Mouse (Mus musculus) CD4-positive, CD25-positive, alpha-beta regulatory T cell, adult 2 months (primary cell): ENCODE data around the gene Loxl1.
"Not testable (repeated sequence)": the region's sequence is repeated elsewhere in the genome, so short reads cannot be mapped to it uniquely, and the experiment has no call there.

Experiments
- DNase-seq: peaks from one replicate; pipeline ENCODE4 v3.0.0-alpha.2; 2012; ENCODE audit warnings: low read depth, low spot score

Loxl1 gene

DNA sequence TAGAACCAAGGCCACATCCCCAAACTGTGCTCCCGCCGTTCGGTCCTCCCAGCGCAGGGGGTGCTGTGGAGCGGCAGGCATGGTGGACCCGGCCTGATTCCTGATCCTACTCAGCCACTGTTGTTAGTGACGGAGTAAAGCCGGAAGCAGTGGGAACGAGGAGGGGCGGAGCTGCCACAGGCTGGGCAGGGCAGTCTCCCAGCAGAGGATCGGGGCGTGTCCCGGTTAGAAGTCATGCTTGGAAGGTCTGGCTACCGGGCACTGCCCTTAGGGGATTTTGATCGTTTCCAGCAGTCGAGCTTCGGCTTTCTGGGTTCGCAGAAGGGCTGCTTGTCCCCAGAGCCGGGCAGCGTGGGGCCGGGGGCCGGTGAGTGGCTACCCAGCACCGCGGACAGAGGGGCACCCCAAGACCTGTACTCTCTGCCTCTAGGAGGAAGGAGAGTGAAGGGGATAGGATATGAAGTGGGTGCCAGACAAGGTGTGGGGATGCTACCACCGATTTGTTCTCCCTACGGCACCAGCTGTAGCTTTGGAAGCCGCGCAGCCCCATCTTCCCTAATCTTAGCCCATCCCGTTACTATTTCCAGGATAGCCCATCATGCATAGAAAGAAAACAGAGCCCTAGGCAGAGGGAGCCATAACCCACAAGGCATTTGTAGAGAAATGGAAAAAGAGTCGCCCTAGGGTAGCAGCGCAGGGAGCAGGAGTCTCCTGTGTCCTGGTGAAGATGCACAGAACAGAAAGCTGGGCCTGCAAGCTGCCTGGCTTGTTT lies 59.8 kb downstream of the Loxl1 start, which contains the start of gene Stoml1:
Gene Stoml1, plus strand, starts transcription at position 132 of the 772 bp plus-strand sequence.
- DNase-seq, result peak; percentile 96

DNA sequence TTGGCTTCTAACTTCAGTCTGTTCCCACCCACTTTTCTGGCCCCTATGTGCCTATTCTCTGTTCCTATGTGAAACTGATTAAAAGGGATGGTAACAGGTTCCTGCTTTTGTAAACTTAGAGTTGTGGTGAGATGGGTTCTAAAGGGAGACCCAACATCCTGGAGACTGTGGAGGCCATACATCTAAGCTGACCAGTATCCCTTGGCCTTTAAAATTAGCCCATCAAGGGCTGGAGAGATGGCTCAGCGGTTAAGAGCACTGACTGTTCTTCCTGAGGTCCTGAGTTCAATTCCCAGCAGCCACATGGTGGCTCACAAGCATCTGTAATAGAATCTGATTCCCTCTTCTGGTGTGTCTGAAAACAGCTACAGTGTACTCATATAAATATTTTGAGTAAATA lies 62.3 kb downstream of the Loxl1 start:
- not testable (repeated sequence) for DNase-seq

DNA sequence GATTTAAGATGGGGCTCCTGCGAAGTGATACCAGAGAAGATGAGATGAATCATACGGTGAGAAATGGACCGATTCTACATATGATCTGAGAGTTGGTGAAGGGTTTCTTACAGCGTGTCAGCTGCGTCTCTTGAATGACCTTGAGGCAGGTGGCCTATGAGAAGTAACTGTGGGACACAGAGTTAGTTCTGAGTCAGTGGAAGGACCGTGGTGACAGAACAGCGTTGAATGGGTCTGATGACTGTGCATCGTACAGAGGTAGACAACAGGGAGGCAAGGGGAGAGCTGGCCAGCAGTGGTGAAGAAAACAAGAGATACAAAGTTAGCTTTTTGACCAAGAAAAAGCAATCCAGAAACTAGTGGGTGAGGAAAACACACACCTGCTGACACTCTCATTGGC lies 62.7 kb downstream of the Loxl1 start:
- no peak for DNase-seq

DNA sequence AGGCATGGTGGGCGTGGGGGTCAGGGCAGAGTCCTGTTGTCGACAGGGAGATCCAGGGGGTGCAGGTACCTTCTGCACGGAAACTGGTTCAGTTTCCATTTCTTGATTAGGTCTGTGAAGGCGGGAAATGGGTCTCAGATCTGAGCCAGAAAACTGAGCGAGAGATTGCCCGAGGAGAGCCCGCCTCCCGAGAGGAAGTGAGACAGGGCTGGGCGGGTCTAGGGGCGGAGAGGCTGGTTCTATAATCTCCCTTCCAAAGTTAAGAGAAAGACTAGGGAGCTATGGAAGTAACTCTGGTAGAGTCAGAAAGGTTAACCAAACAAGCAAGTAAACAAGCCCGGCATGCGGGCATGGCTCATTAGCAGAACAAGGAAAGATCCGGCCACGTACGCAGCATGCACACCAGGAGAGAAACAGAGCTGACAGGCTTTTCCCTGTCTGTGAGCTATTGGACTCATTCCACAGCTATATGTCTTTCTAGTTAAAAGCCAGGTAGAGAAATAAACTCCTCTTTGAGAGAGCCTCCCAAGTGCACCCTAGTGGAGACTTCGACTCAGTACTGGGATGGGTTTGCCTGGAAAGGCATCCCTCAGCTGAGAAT lies 63.3 kb downstream of the Loxl1 start, which contains the start of gene Pml:
Gene Pml, minus strand, starts transcription at position 195 of the 601 bp plus-strand sequence.
- peak; percentile 79 for DNase-seq

DNA sequence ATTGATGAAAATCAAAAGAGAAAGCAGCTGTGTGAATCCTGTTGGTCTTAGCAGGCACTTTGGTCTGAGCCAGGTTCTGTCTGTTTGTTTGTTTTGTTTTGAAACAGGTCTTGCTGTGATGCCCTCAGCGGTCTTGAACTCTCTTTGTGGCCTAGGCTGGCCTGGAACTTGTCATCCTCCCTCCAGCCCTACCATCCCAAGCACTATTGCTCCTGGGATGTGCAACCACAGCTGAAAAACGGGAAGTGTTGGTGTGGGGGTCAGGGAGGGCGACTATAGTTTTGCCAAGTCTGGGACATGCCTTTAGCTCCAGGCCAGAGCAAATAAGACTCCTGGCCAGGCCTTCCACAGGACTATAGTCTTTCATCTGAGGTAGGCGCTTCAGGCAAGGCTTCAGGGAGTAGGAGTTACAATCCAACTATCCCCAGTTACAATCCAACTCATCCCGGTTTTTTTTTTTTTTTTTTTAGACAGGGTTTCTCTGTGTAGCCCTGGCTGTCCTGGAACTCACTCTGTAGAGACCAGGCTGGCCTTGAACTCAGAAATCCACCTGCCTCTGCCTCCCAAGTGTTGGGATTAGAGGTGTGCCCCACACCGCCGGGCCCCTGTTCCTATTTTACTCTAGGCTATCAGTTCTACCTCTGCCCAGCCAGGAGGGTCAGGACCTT lies 64.1 kb downstream of the Loxl1 start:
- DNase-seq, result no peak

DNA sequence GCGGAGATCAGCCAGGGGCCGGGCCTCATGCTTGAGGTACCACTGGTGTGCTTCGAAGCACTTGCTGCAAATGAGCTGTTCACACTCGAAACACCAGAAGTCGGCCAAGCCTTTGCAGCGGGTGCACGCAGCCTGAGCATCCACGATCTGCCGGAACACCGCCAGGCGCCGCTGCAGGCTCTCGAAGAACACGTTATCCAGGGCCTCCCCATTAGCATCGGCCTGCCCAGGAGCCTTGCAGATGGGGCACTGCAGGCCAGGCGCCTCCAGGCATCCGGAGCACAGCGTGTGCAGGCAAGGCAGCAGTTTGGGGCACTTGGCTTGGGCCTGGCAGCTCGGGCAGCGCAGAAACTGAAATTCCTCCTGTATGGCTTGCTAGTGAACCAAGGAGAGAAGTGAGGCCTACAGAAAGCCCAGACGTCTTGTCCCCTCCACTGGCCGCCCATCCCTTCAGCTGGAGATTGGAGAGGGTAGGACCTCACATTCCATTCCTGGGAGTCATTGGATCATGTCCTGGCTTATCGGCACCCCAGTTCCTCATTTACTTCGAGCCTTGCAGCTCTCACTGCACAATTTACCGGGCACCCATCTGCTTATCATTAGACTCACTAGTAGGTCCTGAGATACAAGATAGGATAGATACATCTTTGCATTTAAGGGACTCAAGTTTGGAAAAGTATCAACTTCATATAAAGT lies 65.8 kb downstream of the Loxl1 start:
- DNase-seq, result peak; percentile 90

DNA sequence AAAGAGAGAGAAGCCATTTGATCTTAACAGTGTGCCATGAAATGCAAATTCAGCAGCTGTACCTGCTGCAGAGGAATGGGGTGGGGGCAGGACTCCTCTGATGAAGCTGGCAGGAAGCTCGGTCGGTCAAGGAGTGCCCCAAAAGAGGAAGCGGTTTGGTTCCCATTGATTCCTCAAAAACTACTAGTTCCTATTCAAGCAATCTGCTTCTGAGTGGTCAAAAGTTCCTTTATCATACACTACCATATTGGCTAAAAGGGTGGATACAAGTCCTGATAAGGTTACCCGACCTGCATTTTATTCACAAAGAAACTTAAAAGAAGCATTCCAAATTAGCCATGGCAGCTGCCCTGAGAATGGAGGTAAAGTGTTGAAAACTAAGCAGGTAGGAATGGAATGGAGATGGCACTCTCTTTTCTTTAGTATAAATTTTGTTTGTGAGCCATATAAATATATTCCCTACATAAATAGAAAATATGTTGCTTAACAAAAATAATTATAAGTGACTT lies 66.8 kb downstream of the Loxl1 start:
- no peak for DNase-seq

DNA sequence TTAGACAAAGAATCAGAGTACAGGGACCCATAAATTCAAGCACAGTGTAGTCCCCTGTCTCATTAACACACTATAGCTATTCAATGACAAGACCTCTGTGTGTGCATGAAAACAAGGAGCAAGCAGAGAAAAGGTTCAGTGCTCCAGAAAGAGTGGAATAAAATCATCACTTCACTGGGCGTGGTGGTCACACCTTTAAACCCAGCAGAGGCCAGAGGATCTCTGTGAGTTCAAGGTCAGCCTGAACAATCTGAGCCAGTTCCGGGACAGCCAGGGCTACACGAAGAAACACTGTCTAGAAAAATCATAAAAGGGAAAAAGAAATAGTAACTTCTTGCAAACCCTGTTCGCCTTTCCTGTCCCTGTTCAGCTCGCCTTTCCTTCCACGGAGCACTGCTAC lies 69.3 kb downstream of the Loxl1 start:
- no peak for DNase-seq

DNA sequence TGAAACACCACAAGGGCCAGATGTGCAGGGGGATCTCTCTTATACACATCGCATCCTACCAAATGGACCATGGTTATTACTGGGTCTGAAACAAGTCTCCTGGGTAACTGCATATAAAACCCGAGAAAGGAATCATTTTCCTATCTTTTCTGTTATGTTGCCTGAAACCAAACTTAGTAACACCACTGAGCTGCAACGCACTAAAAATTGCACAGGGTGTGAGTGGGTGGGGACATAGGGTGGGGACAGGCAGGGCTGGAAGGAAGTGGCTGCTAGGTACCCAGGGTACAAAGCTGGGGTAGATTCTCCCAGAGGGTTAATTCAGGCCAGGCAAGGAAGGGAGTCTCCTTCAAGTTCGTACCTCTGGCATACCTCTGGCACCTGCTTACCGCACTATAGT lies 70.3 kb downstream of the Loxl1 start:
- no peak for DNase-seq

DNA sequence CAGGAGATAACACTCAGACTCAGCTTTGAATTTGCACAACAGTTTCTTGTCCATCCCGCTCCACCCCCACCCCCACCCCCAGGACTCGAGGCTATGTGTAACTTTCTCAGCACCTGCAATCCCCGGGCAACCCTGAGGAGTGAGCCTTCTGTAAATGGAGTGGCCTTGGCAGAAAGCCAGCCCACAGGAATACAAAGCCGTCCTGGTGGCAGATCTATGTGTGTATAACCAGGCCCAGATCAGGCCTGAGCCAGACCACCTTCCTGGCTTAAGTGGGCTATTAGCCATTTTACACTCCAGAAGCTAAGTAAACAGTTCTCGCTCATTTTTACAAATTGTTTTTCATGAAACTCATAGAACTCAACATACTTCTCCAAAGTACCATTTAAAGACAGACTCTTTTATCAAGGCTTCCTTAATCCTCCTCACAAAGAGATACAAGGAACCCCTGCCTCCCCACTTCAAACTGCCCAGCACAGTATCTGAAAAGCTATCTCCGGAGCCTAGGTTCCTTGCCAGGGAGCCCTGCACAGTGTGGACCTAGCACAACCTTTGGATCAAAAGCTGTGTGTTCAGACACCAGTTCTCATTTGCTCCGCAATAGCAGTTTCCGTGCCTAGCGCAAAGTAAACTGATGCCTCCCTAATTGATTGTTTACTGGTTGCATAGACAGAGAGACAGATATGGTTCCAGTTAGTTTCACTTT lies 71.1 kb downstream of the Loxl1 start:
- no peak for DNase-seq
